Mouse (Mus musculus): ENCODE measurements at regions not wholly inside any gene's neighbourhood (a gene's known extent, or its start where the extent isn't known, plus 50 kb on each side); places are given as distances from the start of the nearest gene placed in this dataset.

DNA sequence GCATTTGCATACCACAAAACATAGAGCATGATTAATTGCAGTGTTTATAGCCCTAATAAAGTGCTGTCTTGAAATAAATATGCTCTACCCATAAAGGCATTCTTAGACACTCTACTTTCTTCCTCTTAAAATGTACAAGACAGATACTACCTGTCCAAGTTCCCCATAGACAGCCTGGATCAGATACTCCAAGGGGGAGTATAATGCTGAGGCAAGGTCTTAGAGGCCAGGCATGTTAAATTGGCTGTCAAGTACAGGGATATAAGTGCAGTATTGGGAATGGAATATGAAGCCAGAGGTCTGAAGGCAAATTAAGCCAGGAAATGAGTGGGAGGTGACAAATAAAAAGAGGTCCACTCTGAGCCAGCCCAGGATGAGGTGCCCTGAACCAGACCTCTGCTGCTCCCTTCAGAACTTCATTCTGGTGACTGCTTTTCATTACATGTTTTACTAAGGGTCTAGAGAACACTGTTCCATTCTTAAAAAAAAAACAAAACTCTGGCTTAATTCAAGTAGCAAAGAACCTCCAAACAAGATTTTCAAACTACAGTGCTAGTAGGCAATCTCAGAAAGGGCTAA lies 142.0 kb upstream of the Tusc1 start:
- H3K27ac ChIP-seq, result no peak overlapping the region
- H3K4me2 ChIP-seq (ENCODE audit: low read depth, low read length), result no peak overlapping the region
- ATAC-seq (no peak), DNase-seq (ENCODE audit: low spot score) (no peak)
- no peak overlapping the region for H3K4me3 ChIP-seq (ENCODE audit: low read length)
- no peak overlapping the region for H3K9ac ChIP-seq (replicated peaks; ENCODE audit: low read length)
- H3K9me3 ChIP-seq (ENCODE audit: low read length), result no peaks in the 10 kb centered on the region
- H3K4me1 ChIP-seq (ENCODE audit: insufficient read depth, low read length), result no peaks in the 10 kb centered on the region
- no peak for TF ChIP-seq CTCF (IDR thresholded peaks at IDR 0.05; ENCODE audit: low read depth)
- no peaks in the 10 kb centered on the region for H3K36me3 ChIP-seq (ENCODE audit: insufficient read depth, low read length)
- no peaks in the 10 kb centered on the region for H3K27me3 ChIP-seq (ENCODE audit: insufficient read depth, low read length)

DNA sequence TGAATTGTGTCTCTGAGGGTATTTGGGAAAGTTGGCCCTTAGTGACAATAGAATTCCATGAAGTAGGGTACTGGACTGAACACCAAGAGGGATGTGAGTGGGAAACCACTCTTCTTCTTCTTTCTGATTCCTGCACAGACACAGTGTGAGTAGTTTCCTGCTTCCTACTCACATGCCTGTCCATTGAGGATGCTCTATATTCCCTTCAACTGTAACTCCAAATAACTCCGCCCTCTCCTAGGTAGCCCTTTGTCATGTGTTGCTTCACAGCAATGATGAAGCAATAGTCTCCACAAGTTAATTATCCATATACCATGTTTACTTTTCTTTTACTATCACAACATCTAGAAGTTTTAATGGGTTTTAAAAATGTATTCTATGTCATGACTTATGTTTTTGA lies 132.7 kb upstream of the Tusc1 start:
- 95% methylated on average over 1 of the region's 1 CpGs for WGBS
- Histone ChIP-seq H3K27me3 (ENCODE audit: insufficient read depth, low read length) (no peaks in the 10 kb centered on the region), H3K9ac (replicated peaks; ENCODE audit: low read length) (no peak overlapping the region), H3K4me3 (ENCODE audit: low read length) (no peak overlapping the region), H3K27ac (no peak overlapping the region), H3K36me3 (ENCODE audit: insufficient read depth, low read length) (no peaks in the 10 kb centered on the region), H3K9me3 (ENCODE audit: low read length) (no peaks in the 10 kb centered on the region), H3K4me1 (ENCODE audit: insufficient read depth, low read length) (no peaks in the 10 kb centered on the region), H3K4me2 (ENCODE audit: low read depth, low read length) (no peak overlapping the region)
- no peak for TF ChIP-seq CTCF (IDR thresholded peaks at IDR 0.05; ENCODE audit: low read depth)
- ATAC-seq (no peak), DNase-seq (ENCODE audit: low spot score) (no peak)

DNA sequence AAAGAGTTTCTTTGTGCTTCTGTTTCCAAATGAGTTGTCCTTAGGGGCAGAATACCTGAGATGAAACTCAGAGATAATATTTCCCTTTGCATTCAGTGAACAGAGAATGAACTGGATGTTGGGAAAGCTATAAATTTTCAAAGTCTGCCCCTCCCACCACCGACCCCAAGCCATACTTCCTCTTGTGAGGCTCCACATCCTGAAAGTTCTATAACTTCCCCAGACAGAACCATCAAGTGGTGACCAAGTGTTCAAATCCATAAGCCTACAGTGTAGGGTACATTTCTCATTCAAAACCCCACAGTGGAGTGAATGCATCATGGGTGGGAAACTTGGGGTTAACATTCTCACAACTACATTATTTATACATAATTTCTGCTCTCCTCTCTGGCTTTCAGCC lies 132.1 kb upstream of the Tusc1 start:
- Histone ChIP-seq H3K9ac (replicated peaks; ENCODE audit: low read length) (no peak overlapping the region), H3K27me3 (ENCODE audit: insufficient read depth, low read length) (no peaks in the 10 kb centered on the region), H3K4me2 (ENCODE audit: low read depth, low read length) (no peak overlapping the region), H3K9me3 (ENCODE audit: low read length) (no peaks in the 10 kb centered on the region), H3K36me3 (ENCODE audit: insufficient read depth, low read length) (no peaks in the 10 kb centered on the region), H3K4me3 (ENCODE audit: low read length) (no peak overlapping the region), H3K4me1 (ENCODE audit: insufficient read depth, low read length) (no peaks in the 10 kb centered on the region), H3K27ac (no peak overlapping the region)
- WGBS, result 68% methylated on average over 1 of the region's 1 CpGs
- ATAC-seq, result no peak
- no peak for DNase-seq (ENCODE audit: low spot score)
- TF ChIP-seq CTCF (IDR thresholded peaks at IDR 0.05; ENCODE audit: low read depth), result no peak

DNA sequence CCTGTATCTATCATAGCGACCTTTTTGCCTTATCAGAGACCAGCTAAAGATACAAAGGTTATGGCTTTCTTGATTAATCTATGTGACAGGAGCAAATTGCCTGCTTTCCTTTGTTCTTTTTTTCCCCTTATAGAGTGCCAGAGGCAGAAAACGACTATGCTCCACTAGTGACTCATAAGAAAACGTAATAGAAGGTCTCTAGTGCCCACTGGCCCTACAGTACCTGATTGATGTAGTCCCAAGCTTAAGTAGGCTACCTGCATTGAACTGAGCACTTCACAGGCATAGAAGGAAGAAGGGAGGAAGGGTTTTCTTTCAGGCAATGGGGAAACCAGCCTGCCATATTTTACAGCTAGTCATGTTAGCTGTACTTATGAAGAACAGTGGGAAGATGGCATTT lies 116.0 kb upstream of the Tusc1 start:
- Histone ChIP-seq H3K9ac (replicated peaks; ENCODE audit: low read length) (no peak overlapping the region), H3K9me3 (ENCODE audit: low read length) (no peaks in the 10 kb centered on the region)

DNA sequence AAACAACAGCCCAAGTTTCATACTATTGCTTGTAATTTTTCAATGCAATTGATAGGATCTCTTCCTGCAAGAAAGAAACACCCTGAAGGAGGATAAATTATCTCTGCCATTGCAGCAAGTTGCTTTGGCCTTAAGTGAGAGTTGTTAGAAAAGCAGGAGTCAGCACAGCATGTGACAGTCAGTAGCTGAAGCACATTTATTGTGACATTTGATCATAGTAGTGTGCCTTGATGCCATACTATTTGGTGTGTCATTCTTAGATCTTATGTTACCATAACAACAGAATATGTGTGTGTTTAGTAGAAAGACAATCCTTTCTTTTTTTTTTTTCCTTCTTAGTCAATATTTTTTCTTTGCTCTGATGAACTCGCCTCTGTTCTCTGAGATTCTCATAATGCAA lies 115.5 kb upstream of the Tusc1 start:
- no peak for ATAC-seq

More for the DNA sequence above, 116.0 kb upstream of the Tusc1 start:
- DNase-seq (ENCODE audit: low spot score) (no peak), ATAC-seq (no peak)
- H3K4me3 ChIP-seq (ENCODE audit: low read length), result no peak overlapping the region
- H3K27ac ChIP-seq, result no peak overlapping the region
- H3K4me1 ChIP-seq (ENCODE audit: insufficient read depth, low read length), result no peaks in the 10 kb centered on the region
- H3K4me2 ChIP-seq (ENCODE audit: low read depth, low read length), result no peak overlapping the region
- TF ChIP-seq CTCF (IDR thresholded peaks at IDR 0.05; ENCODE audit: low read depth), result no peak
- H3K27me3 ChIP-seq (ENCODE audit: insufficient read depth, low read length), result no peaks in the 10 kb centered on the region
- WGBS, result 49% methylated on average over 3 of the region's 3 CpGs
- H3K36me3 ChIP-seq (ENCODE audit: insufficient read depth, low read length), result no peaks in the 10 kb centered on the region

DNA sequence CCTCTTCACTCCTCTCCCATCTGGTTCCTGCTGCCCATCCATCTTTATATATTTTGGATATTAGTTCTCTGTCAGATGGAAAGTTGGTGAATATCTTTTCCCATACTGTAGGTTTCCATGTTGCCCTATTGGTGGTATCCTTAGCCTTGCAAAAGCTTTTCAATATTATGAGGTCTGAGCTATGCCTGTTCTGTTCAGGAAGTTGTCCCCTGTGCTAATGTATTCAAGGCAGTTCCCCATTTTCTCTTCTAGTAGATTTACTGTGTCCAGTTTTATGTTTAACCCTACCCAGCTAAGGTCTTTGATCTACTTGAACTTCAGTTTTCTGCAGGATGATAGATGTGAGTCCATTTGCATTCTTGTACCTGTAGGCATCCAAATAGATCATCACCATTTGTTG lies 109.4 kb upstream of the Tusc1 start:
- Histone ChIP-seq H3K4me1 (ENCODE audit: insufficient read depth, low read length) (no peaks in the 10 kb centered on the region), H3K36me3 (ENCODE audit: insufficient read depth, low read length) (no peaks in the 10 kb centered on the region), H3K4me3 (ENCODE audit: low read length) (no peak overlapping the region), H3K27ac (no peak overlapping the region), H3K9ac (replicated peaks; ENCODE audit: low read length) (no peak overlapping the region), H3K9me3 (ENCODE audit: low read length) (no peaks in the 10 kb centered on the region), H3K4me2 (ENCODE audit: low read depth, low read length) (no peak overlapping the region), H3K27me3 (ENCODE audit: insufficient read depth, low read length) (no peaks in the 10 kb centered on the region)
- no peak for TF ChIP-seq CTCF (IDR thresholded peaks at IDR 0.05; ENCODE audit: low read depth)
- DNase-seq (ENCODE audit: low spot score) (no peak), ATAC-seq (no peak)

More for the DNA sequence above, 115.5 kb upstream of the Tusc1 start:
- Histone ChIP-seq H3K4me1 (ENCODE audit: insufficient read depth, low read length) (no peaks in the 10 kb centered on the region), H3K4me2 (ENCODE audit: low read depth, low read length) (no peak overlapping the region), H3K4me3 (ENCODE audit: low read length) (no peak overlapping the region), H3K9ac (replicated peaks; ENCODE audit: low read length) (no peak overlapping the region), H3K27me3 (ENCODE audit: insufficient read depth, low read length) (no peaks in the 10 kb centered on the region), H3K27ac (no peak overlapping the region), H3K36me3 (ENCODE audit: insufficient read depth, low read length) (no peaks in the 10 kb centered on the region), H3K9me3 (ENCODE audit: low read length) (no peaks in the 10 kb centered on the region)
- 81% methylated on average over 1 of the region's 1 CpGs for WGBS
- DNase-seq (ENCODE audit: low spot score), result no peak
- no peak for TF ChIP-seq CTCF (IDR thresholded peaks at IDR 0.05; ENCODE audit: low read depth)

DNA sequence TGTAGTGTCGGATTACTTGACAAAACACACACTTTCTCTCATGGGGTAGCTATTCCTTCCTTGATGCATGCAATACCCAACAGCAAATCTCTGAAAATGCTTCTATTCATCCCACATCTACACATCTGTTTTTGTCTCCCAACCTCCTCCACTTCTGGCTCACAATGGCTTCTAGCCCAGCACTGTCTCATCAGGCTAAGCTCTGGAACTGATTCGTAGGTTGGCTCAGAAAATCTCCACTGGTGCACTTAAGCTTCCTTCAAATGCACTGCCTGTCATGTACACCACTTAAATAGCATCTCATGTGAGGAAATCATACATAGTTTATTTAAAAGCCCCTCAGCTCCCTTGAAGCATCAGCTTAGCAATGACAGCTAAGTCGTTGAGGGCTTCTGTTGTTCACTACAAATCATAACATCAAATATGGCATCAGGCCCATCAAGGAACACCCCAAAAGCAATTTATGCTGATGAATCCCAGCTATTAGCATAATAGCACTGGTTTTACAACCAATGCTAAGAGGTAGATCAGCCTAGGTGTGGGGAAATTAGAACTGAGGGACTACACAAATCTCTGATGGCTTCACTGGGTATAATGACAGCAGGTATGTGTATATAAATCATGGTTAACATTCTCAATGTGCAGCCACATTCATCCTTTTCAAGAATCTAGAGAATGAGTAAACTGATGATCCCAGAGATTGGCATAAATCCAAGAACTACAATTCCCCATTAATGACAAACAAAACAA lies 103.5 kb upstream of the Tusc1 start:
- Histone ChIP-seq H3K9ac (replicated peaks; ENCODE audit: low read length) (no peak overlapping the region), H3K4me2 (ENCODE audit: low read depth, low read length) (no peak overlapping the region), H3K4me1 (ENCODE audit: insufficient read depth, low read length) (no peaks in the 10 kb centered on the region), H3K9me3 (ENCODE audit: low read length) (no peaks in the 10 kb centered on the region), H3K4me3 (ENCODE audit: low read length) (no peak overlapping the region), H3K27me3 (ENCODE audit: insufficient read depth, low read length) (no peaks in the 10 kb centered on the region), H3K27ac (no peak overlapping the region), H3K36me3 (ENCODE audit: insufficient read depth, low read length) (no peaks in the 10 kb centered on the region)
- 66% methylated on average over 3 of the region's 3 CpGs for WGBS
- ATAC-seq, result no peak
- no peak for DNase-seq (ENCODE audit: low spot score)
- TF ChIP-seq CTCF (IDR thresholded peaks at IDR 0.05; ENCODE audit: low read depth), result no peak
